Mouse (Mus musculus) limb, embryonic 10.5 days (tissue): Measurements from ENCODE around the gene Atrnl1. TPM values are rescaled to one million over a fixed set of nuclear protein-coding genes. Genes with fewer than 3 reads are reported as not detected.

Source experiments
- DNase-seq: peaks from one replicate; pipeline ENCODE4 v3.0.0-alpha.2; 2017; ENCODE audit warnings: low spot score
- H3K27ac ChIP-seq: fragments of 300-500 bp; sonication (generic); 2 replicates; pipeline ENCODE4 v1.5.1; 2016; ENCODE audit warnings: mild to moderate bottlenecking
- H3K27me3 ChIP-seq: fragments of 300-500 bp; sonication (generic); 2 replicates; pipeline ENCODE4 v1.6.1; 2016; ENCODE audit warnings: low read depth, mild to moderate bottlenecking; ENCODE audit not compliant: poor library complexity, severe bottlenecking
- H3K36me3 ChIP-seq: fragments of 300-500 bp; sonication (generic); 2 replicates; pipeline ENCODE4 v1.6.1; 2016; ENCODE audit warnings: mild to moderate bottlenecking, moderate library complexity
- H3K4me1 ChIP-seq: fragments of 300-500 bp; sonication (generic); 2 replicates; pipeline ENCODE4 v1.6.1; 2016
- H3K4me3 ChIP-seq: fragments of 300-500 bp; sonication (generic); 2 replicates; pipeline ENCODE4 v1.5.1; 2016; ENCODE audit warnings: mild to moderate bottlenecking, moderate library complexity
- H3K9me3 ChIP-seq: fragments of 300-500 bp; sonication (generic); replicated peaks from 2 replicates; pipeline ENCODE4 v1.6.1; 2016; ENCODE audit warnings: mild to moderate bottlenecking
- WGBS: fragments of 180-500 bp; shearing (Covaris S2); methylation state at CpG from one replicate; pipeline ENCODE4 v1.1.7; 2016; 5-methylcytosine and 5-hydroxymethylcytosine counted together
- polyA plus RNA-seq: library from polyadenylated mRNA; unstranded; fragments of >200 nt; fragmentation: Nextera tagmentation; extraction: Ambion mirVana; gene quantifications from 2 replicates; pipeline ENCODE4 v1.2.1, GENCODE M21; 2016

Atrnl1 gene
- polyA plus RNA-seq, 1 experiment from 2014 or later = 5.1 TPM

GRCm38 (mm10) chr19:58051905-58052304 lies 441.1 kb downstream of the Atrnl1 start:
- 86% methylated on average over 13 of the region's 13 CpGs for WGBS
- no peaks in the 10 kb centered on the region for H3K36me3 ChIP-seq
- DNase-seq = no peak
- peaks cover 4% of the 10 kb centered on the region for H3K4me1 ChIP-seq
- H3K9me3 ChIP-seq = no peaks in the 10 kb centered on the region
- no peaks in the 10 kb centered on the region for H3K27me3 ChIP-seq
- H3K4me3 ChIP-seq = no peak overlapping the region
- H3K27ac ChIP-seq = no peak overlapping the region

- H3K27ac ChIP-seq = no peak overlapping the region
- H3K9me3 ChIP-seq = no peaks in the 10 kb centered on the region
- WGBS = 83% methylated on average over 13 of the region's 13 CpGs
These were observed 441.8 kb downstream of the Atrnl1 start for GRCm38 (mm10) chr19:58052444-58053135.

GRCm38 (mm10) chr19:58059719-58060118 lies 448.9 kb downstream of the Atrnl1 start:
- no peaks in the 10 kb centered on the region for H3K9me3 ChIP-seq
- no peaks in the 10 kb centered on the region for H3K27me3 ChIP-seq
- 38% methylated on average over 9 of the region's 9 CpGs for WGBS
- H3K4me3 ChIP-seq = no peak overlapping the region; the same call in 1 of the 2 replicates
- DNase-seq = no peak
- H3K27ac ChIP-seq = no peak overlapping the region
- peaks cover 36% of the 10 kb centered on the region for H3K4me1 ChIP-seq
- no peaks in the 10 kb centered on the region for H3K36me3 ChIP-seq

More at GRCm38 (mm10) chr19:58052444-58053135, 441.8 kb downstream of the Atrnl1 start:
- H3K4me3 ChIP-seq = no peak overlapping the region
- no peaks in the 10 kb centered on the region for H3K36me3 ChIP-seq
- no peaks in the 10 kb centered on the region for H3K27me3 ChIP-seq
- peaks cover 4% of the 10 kb centered on the region for H3K4me1 ChIP-seq
- no peak for DNase-seq

GRCm38 (mm10) chr19:58060199-58060853 lies 449.5 kb downstream of the Atrnl1 start:
- DNase-seq = peak; percentile 48
- no peaks in the 10 kb centered on the region for H3K27me3 ChIP-seq
- peaks cover 36% of the 10 kb centered on the region for H3K4me1 ChIP-seq
- peak overlapping the region; percentile 17; the same call in 1 of the 2 replicates for H3K4me3 ChIP-seq
- H3K9me3 ChIP-seq = no peaks in the 10 kb centered on the region
- 36% methylated on average over 12 of the region's 12 CpGs for WGBS
- peak overlapping the region; percentile 25; the same call in 1 of the 2 replicates for H3K27ac ChIP-seq
- H3K36me3 ChIP-seq = no peaks in the 10 kb centered on the region

- Histone ChIP-seq H3K4me3 (peak overlapping the region; percentile 17; the same call in 1 of the 2 replicates), H3K4me1 (peaks cover 36% of the 10 kb centered on the region), H3K36me3 (no peaks in the 10 kb centered on the region), H3K27ac (peak overlapping the region; percentile 25; the same call in 1 of the 2 replicates), H3K9me3 (no peaks in the 10 kb centered on the region), H3K27me3 (no peaks in the 10 kb centered on the region)
- DNase-seq = peak; percentile 52
- WGBS = 22% methylated on average over 15 of the region's 15 CpGs
These were observed 450.1 kb downstream of the Atrnl1 start for GRCm38 (mm10) chr19:58060854-58061358.

GRCm38 (mm10) chr19:58061933-58062332 lies 451.1 kb downstream of the Atrnl1 start:
- DNase-seq = no peak
- Histone ChIP-seq H3K9me3 (no peaks in the 10 kb centered on the region), H3K4me1 (peaks cover 36% of the 10 kb centered on the region), H3K27ac (no peak overlapping the region), H3K36me3 (no peaks in the 10 kb centered on the region), H3K27me3 (no peaks in the 10 kb centered on the region), H3K4me3 (no peak overlapping the region)
- 76% methylated on average over 8 of the region's 8 CpGs for WGBS

GRCm38 (mm10) chr19:58063541-58063940 lies 452.7 kb downstream of the Atrnl1 start:
- 34% methylated on average over 6 of the region's 6 CpGs for WGBS
- Histone ChIP-seq H3K27ac (no peak overlapping the region), H3K27me3 (no peaks in the 10 kb centered on the region), H3K9me3 (no peaks in the 10 kb centered on the region), H3K36me3 (no peaks in the 10 kb centered on the region), H3K4me3 (no peak overlapping the region), H3K4me1 (peaks cover 36% of the 10 kb centered on the region)
- no peak for DNase-seq

- no peaks in the 10 kb centered on the region for H3K36me3 ChIP-seq
- H3K4me1 ChIP-seq = peaks cover 33% of the 10 kb centered on the region
- H3K4me3 ChIP-seq = no peak overlapping the region
- H3K9me3 ChIP-seq = no peaks in the 10 kb centered on the region
- no peak overlapping the region for H3K27ac ChIP-seq
- DNase-seq = no peak
- 37% methylated on average over 16 of the region's 16 CpGs for WGBS
- H3K27me3 ChIP-seq = no peaks in the 10 kb centered on the region
These were observed 453.5 kb downstream of the Atrnl1 start for GRCm38 (mm10) chr19:58064116-58065000.

GRCm38 (mm10) chr19:58065001-58065314 lies 454.1 kb downstream of the Atrnl1 start:
- no peaks in the 10 kb centered on the region for H3K27me3 ChIP-seq
- WGBS = 82% methylated on average over 5 of the region's 5 CpGs
- H3K27ac ChIP-seq = no peak overlapping the region
- peaks cover 27% of the 10 kb centered on the region for H3K4me1 ChIP-seq
- H3K9me3 ChIP-seq = no peaks in the 10 kb centered on the region
- no peaks in the 10 kb centered on the region for H3K36me3 ChIP-seq
- H3K4me3 ChIP-seq = no peak overlapping the region
- DNase-seq = no peak

- Histone ChIP-seq H3K27me3 (no peaks in the 10 kb centered on the region), H3K27ac (no peak overlapping the region), H3K36me3 (no peaks in the 10 kb centered on the region), H3K4me3 (no peak overlapping the region), H3K4me1 (peaks cover 22% of the 10 kb centered on the region), H3K9me3 (no peaks in the 10 kb centered on the region)
- DNase-seq = no peak
- 87% methylated on average over 2 of the region's 2 CpGs for WGBS
These were observed 454.7 kb downstream of the Atrnl1 start for GRCm38 (mm10) chr19:58065514-58065913.

GRCm38 (mm10) chr19:58068114-58068513 lies 457.3 kb downstream of the Atrnl1 start:
- Histone ChIP-seq H3K27me3 (no peaks in the 10 kb centered on the region), H3K36me3 (no peaks in the 10 kb centered on the region), H3K9me3 (no peaks in the 10 kb centered on the region), H3K4me1 (peaks cover 10% of the 10 kb centered on the region), H3K4me3 (no peak overlapping the region), H3K27ac (no peak overlapping the region)
- WGBS = 83% methylated on average over 2 of the region's 2 CpGs
- DNase-seq = no peak

GRCm38 (mm10) chr19:58068958-58069357 lies 458.1 kb downstream of the Atrnl1 start:
- H3K36me3 ChIP-seq = no peaks in the 10 kb centered on the region
- WGBS = 95% methylated on average over 2 of the region's 2 CpGs
- H3K27ac ChIP-seq = no peak overlapping the region
- DNase-seq = no peak
- H3K9me3 ChIP-seq = no peaks in the 10 kb centered on the region
- no peak overlapping the region for H3K4me3 ChIP-seq
- H3K27me3 ChIP-seq = no peaks in the 10 kb centered on the region
- peaks cover 8% of the 10 kb centered on the region for H3K4me1 ChIP-seq
